Mouse (Mus musculus) megakaryocyte, embryonic 14.5 days (primary cell): Measurements from ENCODE around the gene Lyl1. TPM values are rescaled to one million over a fixed set of nuclear protein-coding genes. Genes with fewer than 3 reads are reported as not detected.

Experiments used
- H3K27me3 ChIP-seq: replicated peaks from 2 replicates; pipeline ENCODE3; 2012; ENCODE audit warnings: inconsistent platforms
- H3K36me3 ChIP-seq: replicated peaks from 2 replicates; pipeline ENCODE3; 2012; ENCODE audit warnings: low read length, inconsistent platforms, mixed read lengths
- H3K4me1 ChIP-seq: 2 replicates; pipeline ENCODE4 v1.6.1; 2012; ENCODE audit warnings: inconsistent platforms
- H3K4me3 ChIP-seq: replicated peaks from 2 replicates; pipeline ENCODE3; 2012; ENCODE audit warnings: moderate library complexity, mild to moderate bottlenecking, inconsistent platforms
- H3K9me3 ChIP-seq: 2 replicates; pipeline ENCODE4 v1.6.1; 2012; ENCODE audit warnings: inconsistent platforms
- FLI1 ChIP-seq: IDR thresholded peaks from 2 replicates; pipeline ENCODE4 v1.6.1; 2012; ENCODE audit warnings: low read length, inconsistent platforms, mixed read lengths
- GATA1 ChIP-seq: IDR thresholded peaks from 3 replicates; pipeline ENCODE4 v1.6.1; 2012; ENCODE audit warnings: mixed read lengths, low read length, inconsistent platforms, borderline replicate concordance
- polyA plus RNA-seq: library from polyadenylated mRNA; stranded (reverse); fragments of >175 nt; gene quantifications from 2 replicates; pipeline ENCODE4 v1.2.3, GENCODE M21; 2012; ENCODE audit warnings: low replicate concordance; ENCODE audit not compliant: insufficient read depth

Gene Lyl1
- polyA plus RNA-seq, 1 experiment = 347 TPM

GRCm38 (mm10) chr8:84738715-84739400, 37.6 kb downstream of the Lyl1 start:
- Histone ChIP-seq H3K4me1 (peaks cover 88% of the 10 kb centered on the region), H3K27me3 (peaks cover 49% of the 10 kb centered on the region)
- TF ChIP-seq FLI1 (no peak), GATA1 (no peak)

GRCm38 (mm10) chr8:84739401-84739742, 38.1 kb downstream of the Lyl1 start:
- no peaks in the 10 kb centered on the region for H3K9me3 ChIP-seq
- TF ChIP-seq GATA1 (no peak), FLI1 (no peak)

More at GRCm38 (mm10) chr8:84738715-84739400, 37.6 kb downstream of the Lyl1 start:
- Histone ChIP-seq H3K4me3 (no peak overlapping the region), H3K36me3 (peaks cover 2% of the 10 kb centered on the region), H3K9me3 (no peaks in the 10 kb centered on the region)

GRCm38 (mm10) chr8:84740895-84741843, 39.9 kb downstream of the Lyl1 start:
- Histone ChIP-seq H3K27me3 (peaks cover 38% of the 10 kb centered on the region), H3K4me3 (no peak overlapping the region), H3K4me1 (peaks cover 88% of the 10 kb centered on the region), H3K9me3 (no peaks in the 10 kb centered on the region), H3K36me3 (no peaks in the 10 kb centered on the region)
- no peak for TF ChIP-seq GATA1
- TF ChIP-seq FLI1 = no peak

More at GRCm38 (mm10) chr8:84739401-84739742, 38.1 kb downstream of the Lyl1 start:
- H3K36me3 ChIP-seq = no peaks in the 10 kb centered on the region
- no peak overlapping the region for H3K4me3 ChIP-seq
- H3K27me3 ChIP-seq = peaks cover 44% of the 10 kb centered on the region
- H3K4me1 ChIP-seq = peaks cover 88% of the 10 kb centered on the region

- H3K4me1 ChIP-seq = peaks cover 79% of the 10 kb centered on the region
- no peak overlapping the region for H3K4me3 ChIP-seq
- H3K36me3 ChIP-seq = no peaks in the 10 kb centered on the region
- H3K27me3 ChIP-seq = peaks cover 40% of the 10 kb centered on the region
- H3K9me3 ChIP-seq = no peaks in the 10 kb centered on the region
- TF ChIP-seq FLI1 (no peak), GATA1 (no peak)
Observed at GRCm38 (mm10) chr8:84742171-84743053, 41.2 kb downstream of the Lyl1 start.

GRCm38 (mm10) chr8:84743054-84743415, 41.8 kb downstream of the Lyl1 start:
- Histone ChIP-seq H3K4me1 (peaks cover 72% of the 10 kb centered on the region), H3K27me3 (peaks cover 40% of the 10 kb centered on the region), H3K4me3 (no peak overlapping the region)

GRCm38 (mm10) chr8:84743517-84744420, 42.5 kb downstream of the Lyl1 start:
- no peak for TF ChIP-seq FLI1
- no peak for TF ChIP-seq GATA1
- H3K36me3 ChIP-seq = no peaks in the 10 kb centered on the region
- H3K4me1 ChIP-seq = peaks cover 65% of the 10 kb centered on the region
- H3K9me3 ChIP-seq = no peaks in the 10 kb centered on the region
- peaks cover 34% of the 10 kb centered on the region for H3K27me3 ChIP-seq
- no peak overlapping the region for H3K4me3 ChIP-seq

More at GRCm38 (mm10) chr8:84743054-84743415, 41.8 kb downstream of the Lyl1 start:
- H3K9me3 ChIP-seq = no peaks in the 10 kb centered on the region
- TF ChIP-seq FLI1 (no peak), GATA1 (no peak)
- no peaks in the 10 kb centered on the region for H3K36me3 ChIP-seq

GRCm38 (mm10) chr8:84745032-84745925, 44.0 kb downstream of the Lyl1 start:
- TF ChIP-seq GATA1 (no peak), FLI1 (no peak)
- Histone ChIP-seq H3K4me1 (peaks cover 54% of the 10 kb centered on the region), H3K27me3 (peaks cover 26% of the 10 kb centered on the region), H3K36me3 (peaks cover 8% of the 10 kb centered on the region), H3K9me3 (no peaks in the 10 kb centered on the region), H3K4me3 (no peak overlapping the region)

GRCm38 (mm10) chr8:84749519-84749918, 48.3 kb downstream of the Lyl1 start:
- H3K4me3 ChIP-seq = no peak overlapping the region
- no peaks in the 10 kb centered on the region for H3K9me3 ChIP-seq
- H3K36me3 ChIP-seq = peaks cover 22% of the 10 kb centered on the region
- H3K27me3 ChIP-seq = peaks cover 37% of the 10 kb centered on the region
- TF ChIP-seq FLI1 (no peak), GATA1 (no peak)
- H3K4me1 ChIP-seq = peaks cover 38% of the 10 kb centered on the region
